Mouse (Mus musculus) cerebellum, adult 2 months (tissue): ENCODE measurements at regions not wholly inside any gene's neighbourhood (a gene's known extent, or its start where the extent isn't known, plus 50 kb on each side); places are given as distances from the start of the nearest gene placed in this dataset.

ENCODE experiments used
- DNase-seq, 2 experiments: peaks; one replicate each; pipeline ENCODE4 v3.0.0; 2021
- H3K27ac ChIP-seq: fragments of 200-500 bp; 2 replicates; pipeline ENCODE4 v1.5.1; 2012; ENCODE audit warnings: low read length, control low read depth, inconsistent platforms; ENCODE audit not compliant: insufficient read depth
- H3K27me3 ChIP-seq: fragments of 200-500 bp; 2 replicates; pipeline ENCODE4 v1.6.1; 2012; ENCODE audit warnings: inconsistent platforms, mild to moderate bottlenecking, low read length, moderate library complexity; ENCODE audit not compliant: control insufficient read depth, insufficient read depth
- H3K4me1 ChIP-seq: fragments of 200-500 bp; 2 replicates; pipeline ENCODE4 v1.6.1; 2011; ENCODE audit warnings: low read length; ENCODE audit not compliant: control insufficient read depth, insufficient read depth
- H3K4me3 ChIP-seq: fragments of 200-500 bp; replicated peaks from 2 replicates; pipeline ENCODE3; 2011; ENCODE audit warnings: mild to moderate bottlenecking, low read depth, low read length, control low read depth; ENCODE audit not compliant: insufficient read depth
- CTCF ChIP-seq: fragments of 200-500 bp; IDR thresholded peaks from 2 replicates; pipeline ENCODE4 v1.5.1; 2011; ENCODE audit warnings: low read depth, mild to moderate bottlenecking, control low read depth, low read length, moderate library complexity, borderline replicate concordance; ENCODE audit not compliant: insufficient read depth
- POLR2A ChIP-seq: fragments of 200-500 bp; IDR thresholded peaks from 2 replicates; pipeline ENCODE4 v1.6.1; 2011; ENCODE audit warnings: low read length, control low read depth, borderline replicate concordance; ENCODE audit not compliant: insufficient read depth
- WGBS: fragments of 180-500 bp; shearing (Covaris S2); methylation state at CpG from one replicate; pipeline ENCODE4 v1.1.7; 2018; 5-methylcytosine and 5-hydroxymethylcytosine counted together

- no peaks in the 10 kb centered on the region; the same call in 1 of the 2 replicates for H3K27me3 ChIP-seq
- no peak overlapping the region for H3K4me3 ChIP-seq
- TF ChIP-seq CTCF (no peak), POLR2A (no peak)
- no peaks in the 10 kb centered on the region for H3K4me1 ChIP-seq
- DNase-seq = no peak
- no peak overlapping the region for H3K27ac ChIP-seq
- 72% methylated on average over 8 of the region's 8 CpGs for WGBS
Observed at GRCm38 (mm10) chr9:103928744-103929527, 73.4 kb upstream of the Nphp3 start.

- Histone ChIP-seq H3K27me3 (no peaks in the 10 kb centered on the region), H3K4me1 (peaks cover 5% of the 10 kb centered on the region; the same call in 1 of the 2 replicates), H3K4me3 (no peak overlapping the region), H3K27ac (no peak overlapping the region)
- no peak for DNase-seq
- WGBS = 74% methylated on average over 5 of the region's 5 CpGs
- TF ChIP-seq CTCF = no peak
- TF ChIP-seq POLR2A = no peak
Observed at GRCm38 (mm10) chr9:103938070-103938469, 64.3 kb upstream of the Nphp3 start.

- no peak for DNase-seq
- WGBS = 81% methylated on average over 8 of the region's 8 CpGs
- TF ChIP-seq POLR2A (no peak), CTCF (no peak)
Observed at GRCm38 (mm10) chr9:103940010-103940409, 62.3 kb upstream of the Nphp3 start.

GRCm38 (mm10) chr9:103940506-103940905 lies 61.8 kb upstream of the Nphp3 start:
- 0 out of 2 replicates have a peak, but pooled peaks have one; percentile 5 for TF ChIP-seq CTCF
- no peak for TF ChIP-seq POLR2A
- H3K27ac ChIP-seq = no peak overlapping the region
- no peak overlapping the region for H3K4me3 ChIP-seq
- peaks cover 5% of the 10 kb centered on the region; the same call in 1 of the 2 replicates for H3K4me1 ChIP-seq
- WGBS = 54% methylated on average over 6 of the region's 6 CpGs
- no peak for DNase-seq
- no peaks in the 10 kb centered on the region; the same call in 1 of the 2 replicates for H3K27me3 ChIP-seq

More at GRCm38 (mm10) chr9:103940010-103940409, 62.3 kb upstream of the Nphp3 start:
- Histone ChIP-seq H3K27me3 (no peaks in the 10 kb centered on the region; the same call in 1 of the 2 replicates), H3K4me1 (peaks cover 5% of the 10 kb centered on the region; the same call in 1 of the 2 replicates), H3K27ac (no peak overlapping the region), H3K4me3 (no peak overlapping the region)

- DNase-seq = no peak
- no peak for TF ChIP-seq POLR2A
- no peak for TF ChIP-seq CTCF
- H3K4me1 ChIP-seq = peaks cover 5% of the 10 kb centered on the region; the same call in 1 of the 2 replicates
- WGBS = 94% methylated on average over 20 of the region's 20 CpGs
- no peak overlapping the region for H3K27ac ChIP-seq
- H3K27me3 ChIP-seq = no peaks in the 10 kb centered on the region; the same call in 1 of the 2 replicates
- no peak overlapping the region for H3K4me3 ChIP-seq
Observed at GRCm38 (mm10) chr9:103941176-103941900, 61.0 kb upstream of the Nphp3 start.

- no peak for DNase-seq
- H3K27ac ChIP-seq = no peak overlapping the region
- TF ChIP-seq POLR2A = no peak
- no peak for TF ChIP-seq CTCF
- no peak overlapping the region for H3K4me3 ChIP-seq
- WGBS = 97% methylated on average over 11 of the region's 11 CpGs
- no peaks in the 10 kb centered on the region; the same call in 1 of the 2 replicates for H3K27me3 ChIP-seq
- peaks cover 5% of the 10 kb centered on the region; the same call in 1 of the 2 replicates for H3K4me1 ChIP-seq
Observed at GRCm38 (mm10) chr9:103941901-103942260, 60.5 kb upstream of the Nphp3 start.

- peaks cover 2% of the 10 kb centered on the region; the same call in 1 of the 2 replicates for H3K4me1 ChIP-seq
- DNase-seq = no peak
- 86% methylated on average over 11 of the region's 11 CpGs for WGBS
- TF ChIP-seq POLR2A (no peak), CTCF (no peak)
- H3K27ac ChIP-seq = no peak overlapping the region
- no peaks in the 10 kb centered on the region; the same call in 1 of the 2 replicates for H3K27me3 ChIP-seq
- H3K4me3 ChIP-seq = no peak overlapping the region
Observed at GRCm38 (mm10) chr9:103945406-103945805, 56.9 kb upstream of the Nphp3 start.
